Mouse (Mus musculus): ENCODE data around the gene Plcg2.

GRCm38 (mm10) chr8:117455701-117456100 lies 42.4 kb upstream of the Plcg2 start:
- TF ChIP-seq CTCF (IDR thresholded peaks at IDR 0.05; ENCODE audit: low read depth) (no peak), EP300 (IDR thresholded peaks at IDR 0.05; ENCODE audit: low read depth) (no peak)

Measured in liver, embryonic 14.5 days (tissue).